Mouse (Mus musculus): ENCODE measurements at regions not wholly inside any gene's neighbourhood (a gene's known extent, or its start where the extent isn't known, plus 50 kb on each side); places are given as distances from the start of the nearest gene placed in this dataset.

DNA sequence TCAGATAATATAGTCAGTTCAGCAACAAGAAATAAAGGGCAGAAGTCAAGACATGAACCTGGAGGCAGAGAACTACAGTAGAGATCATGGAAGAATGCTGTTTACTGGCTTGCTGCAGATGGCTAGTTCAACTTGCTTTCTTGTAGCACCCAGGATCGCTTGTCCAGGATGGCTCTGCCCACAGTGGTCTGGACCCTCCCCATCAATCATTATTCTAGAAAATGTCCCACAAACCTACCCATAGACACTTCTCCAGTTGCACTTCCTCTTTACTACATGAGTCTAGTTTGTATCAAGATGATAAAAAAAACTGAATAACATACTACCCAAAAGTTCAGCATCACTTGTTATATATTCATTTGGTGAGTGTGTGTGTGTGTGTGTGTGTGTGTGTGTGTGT lies 477.4 kb downstream of the Efna5 start:
- TF ChIP-seq CTCF (IDR thresholded peaks at IDR 0.05; ENCODE audit: borderline replicate concordance, control insufficient read depth, extremely low read depth, insufficient read depth, low read length, poor library complexity) = no peak
- no peak for TF ChIP-seq POLR2A (IDR thresholded peaks at IDR 0.05; ENCODE audit: control insufficient read depth, extremely low read depth, insufficient read depth, low read length, poor library complexity)
